Mouse (Mus musculus) stomach, postnatal 0 days (tissue): Measurements from ENCODE around the gene Cda. TPM values are rescaled to one million over a fixed set of nuclear protein-coding genes. Genes with fewer than 3 reads are reported as not detected.
A peak's percentile ranks its signal among the peaks of the same experiment; 100 is the strongest.

Source experiments
- ATAC-seq: fragments of 200-750 bp; cut with Nextera tagmentation; 2 replicates; pipeline ENCODE4 v1.8.0; 2017; ENCODE audit not compliant: low FRiP score, low TSS enrichment
- DNase-seq: peaks from one replicate; pipeline ENCODE4 v3.0.0-alpha.2; 2016; ENCODE audit warnings: low spot score
- H3K27ac ChIP-seq: fragments of 300-500 bp; sonication (generic); replicated peaks from 2 replicates; pipeline ENCODE4 v1.5.1; 2014; ENCODE audit warnings: mild to moderate bottlenecking, control low read depth
- H3K27me3 ChIP-seq: fragments of 300-500 bp; sonication (generic); 2 replicates; pipeline ENCODE4 v1.6.1; 2014; ENCODE audit warnings: low read length; ENCODE audit not compliant: control insufficient read depth, insufficient read depth
- H3K36me3 ChIP-seq: fragments of 300-500 bp; sonication (generic); 2 replicates; pipeline ENCODE4 v1.6.1; 2014; ENCODE audit warnings: low read length, mixed read lengths; ENCODE audit not compliant: control insufficient read depth, insufficient read depth
- H3K4me1 ChIP-seq: fragments of 300-500 bp; sonication (generic); replicated peaks from 2 replicates; pipeline ENCODE4 v1.6.1; 2014; ENCODE audit warnings: antibody characterized with exemption; ENCODE audit not compliant: control insufficient read depth, insufficient read depth
- H3K4me2 ChIP-seq: fragments of 300-500 bp; sonication (generic); replicated peaks from 2 replicates; pipeline ENCODE4 v1.6.1; 2014; ENCODE audit warnings: low read depth, mild to moderate bottlenecking, control low read depth, moderate library complexity
- H3K4me3 ChIP-seq: fragments of 300-500 bp; sonication (generic); 2 replicates; pipeline ENCODE4 v1.5.1; 2014; ENCODE audit warnings: low read depth, low read length, control low read depth
- H3K9ac ChIP-seq: fragments of 300-500 bp; sonication (generic); 2 replicates; pipeline ENCODE4 v1.6.1; 2014; ENCODE audit warnings: mild to moderate bottlenecking, low read length, control low read depth, mixed read lengths
- H3K9me3 ChIP-seq: fragments of 300-500 bp; sonication (generic); 2 replicates; pipeline ENCODE4 v1.6.1; 2016; ENCODE audit warnings: low read length; ENCODE audit not compliant: control insufficient read depth
- CTCF ChIP-seq: IDR thresholded peaks from 2 replicates; pipeline ENCODE4 v1.5.1; 2016; ENCODE audit warnings: antibody characterized with exemption, low read depth, mild to moderate bottlenecking, moderate library complexity
- EP300 ChIP-seq: optimal IDR thresholded peaks from 2 replicates; pipeline ENCODE3; 2016; ENCODE audit warnings: antibody characterized with exemption
- WGBS: fragments of 180-500 bp; shearing (Covaris S2); extraction: QIAGEN DNeasy Blood & Tissue Kit; methylation state at CpG from one replicate; pipeline ENCODE4 v1.1.7; 2014; 5-methylcytosine and 5-hydroxymethylcytosine counted together
- polyA plus RNA-seq: library from polyadenylated mRNA; unstranded; fragments of >200 nt; fragmentation: Nextera tagmentation; extraction: Ambion mirVana; gene quantifications from 2 replicates; pipeline ENCODE4 v1.2.1, GENCODE M21; 2015

The Cda gene
- polyA plus RNA-seq, result 12.5 and 15.2 TPM in 2 replicates

- H3K9me3 ChIP-seq, result no peaks in the 10 kb centered on the region
- WGBS, result 8% methylated on average over 33 of the region's 34 CpGs
- TF ChIP-seq EP300 (no peak), CTCF (peak; percentile 45)
- H3K27ac ChIP-seq, result no peak within 1 kb of the TSS
- peak within 1 kb of the TSS; percentile 40 for H3K4me3 ChIP-seq
- no peaks in the 10 kb centered on the region for H3K36me3 ChIP-seq
- H3K4me2 ChIP-seq, result peak within 1 kb of the TSS; percentile 58
- DNase-seq (peak; percentile 95), ATAC-seq (peak; percentile 87)
- no peaks in the 10 kb centered on the region for H3K4me1 ChIP-seq
- H3K27me3 ChIP-seq, result no peaks in the 10 kb centered on the region
- H3K9ac ChIP-seq, result peak within 1 kb of the TSS; percentile 48; the same call in 1 of the 2 replicates
Measured at GRCm38 (mm10) chr4:138367641-138368497, at the start of gene Cda. Gene Cda (minus strand): TSS chr4:138367992.

GRCm38 (mm10) chr4:138416414-138416813 lies 48.6 kb upstream of the Cda start:
- H3K27me3 ChIP-seq, result no peaks in the 10 kb centered on the region
- ATAC-seq (no peak), DNase-seq (no peak)
- H3K4me2 ChIP-seq, result no peak overlapping the region
- H3K9me3 ChIP-seq, result no peaks in the 10 kb centered on the region
- TF ChIP-seq CTCF, result no peak
- no peak for TF ChIP-seq EP300
- no peak overlapping the region for H3K9ac ChIP-seq
- H3K36me3 ChIP-seq, result no peaks in the 10 kb centered on the region
- H3K4me3 ChIP-seq, result no peak overlapping the region
- WGBS, result 72% methylated on average over 5 of the region's 5 CpGs
- H3K4me1 ChIP-seq, result no peaks in the 10 kb centered on the region
- H3K27ac ChIP-seq, result no peak overlapping the region

GRCm38 (mm10) chr4:138415991-138416390 lies 48.2 kb upstream of the Cda start:
- 63% methylated on average over 3 of the region's 3 CpGs for WGBS
- H3K4me1 ChIP-seq, result no peaks in the 10 kb centered on the region
- H3K4me3 ChIP-seq, result no peak overlapping the region
- H3K27me3 ChIP-seq, result no peaks in the 10 kb centered on the region
- H3K36me3 ChIP-seq, result no peaks in the 10 kb centered on the region
- H3K27ac ChIP-seq, result no peak overlapping the region
- H3K9me3 ChIP-seq, result no peaks in the 10 kb centered on the region
- TF ChIP-seq CTCF (no peak), EP300 (no peak)
- no peak overlapping the region for H3K9ac ChIP-seq
- DNase-seq, result no peak
- no peak for ATAC-seq
- H3K4me2 ChIP-seq, result no peak overlapping the region

GRCm38 (mm10) chr4:138414725-138415124 lies 46.9 kb upstream of the Cda start:
- DNase-seq (no peak), ATAC-seq (no peak)
- Histone ChIP-seq H3K4me2 (no peak overlapping the region), H3K4me1 (no peaks in the 10 kb centered on the region), H3K9me3 (no peaks in the 10 kb centered on the region), H3K9ac (no peak overlapping the region), H3K4me3 (no peak overlapping the region), H3K27ac (no peak overlapping the region), H3K36me3 (no peaks in the 10 kb centered on the region), H3K27me3 (no peaks in the 10 kb centered on the region)
- TF ChIP-seq EP300 (no peak), CTCF (no peak)
- 27% methylated on average over 6 of the region's 6 CpGs for WGBS

- Histone ChIP-seq H3K4me3 (no peak overlapping the region), H3K9ac (no peak overlapping the region), H3K4me2 (no peak overlapping the region), H3K27ac (no peak overlapping the region), H3K9me3 (no peaks in the 10 kb centered on the region), H3K4me1 (no peaks in the 10 kb centered on the region), H3K27me3 (no peaks in the 10 kb centered on the region), H3K36me3 (no peaks in the 10 kb centered on the region)
- 38% methylated on average over 7 of the region's 7 CpGs for WGBS
- ATAC-seq, result no peak
- no peak for TF ChIP-seq EP300
- TF ChIP-seq CTCF, result no peak
- no peak for DNase-seq
Measured at GRCm38 (mm10) chr4:138411504-138412121, 43.8 kb upstream of the Cda start.

- H3K9ac ChIP-seq, result no peak overlapping the region
- no peak overlapping the region for H3K4me3 ChIP-seq
- WGBS, result 7% methylated on average over 5 of the region's 5 CpGs
- H3K4me1 ChIP-seq, result no peaks in the 10 kb centered on the region
- no peaks in the 10 kb centered on the region for H3K27me3 ChIP-seq
- ATAC-seq, result no peak
- H3K27ac ChIP-seq, result no peak overlapping the region
- H3K9me3 ChIP-seq, result no peaks in the 10 kb centered on the region
- TF ChIP-seq EP300 (no peak), CTCF (no peak)
- no peak for DNase-seq
- no peaks in the 10 kb centered on the region for H3K36me3 ChIP-seq
- H3K4me2 ChIP-seq, result no peak overlapping the region
Measured at GRCm38 (mm10) chr4:138411011-138411410, 43.2 kb upstream of the Cda start.
